Mouse (Mus musculus): ENCODE data around the gene Trim47.

GRCm38 (mm10) chr11:116088188-116088587, 38.8 kb downstream of the Trim47 start:
- TF ChIP-seq POLR2A (IDR thresholded peaks at IDR 0.05; ENCODE audit: borderline replicate concordance, extremely low read depth, insufficient read depth, insufficient read length, poor library complexity, severe bottlenecking) (no peak), CTCF (IDR thresholded peaks at IDR 0.05; ENCODE audit: borderline replicate concordance, extremely low read depth, insufficient read depth, insufficient read length) (no peak)
